Mouse (Mus musculus) small intestine, adult 2 months (tissue): ENCODE data around the gene Crebbp. TPM values are rescaled to one million over a fixed set of nuclear protein-coding genes. Genes with fewer than 3 reads are reported as not detected.

ENCODE experiments used
- H3K27ac ChIP-seq: fragments of 200-500 bp; 2 replicates; pipeline ENCODE4 v1.5.1; 2012; ENCODE audit warnings: low read depth, low read length, control low read depth, inconsistent platforms; ENCODE audit not compliant: insufficient read depth
- H3K27me3 ChIP-seq: fragments of 200-500 bp; 2 replicates; pipeline ENCODE4 v1.6.1; 2012; ENCODE audit warnings: mild to moderate bottlenecking, moderate library complexity, low read length, inconsistent platforms; ENCODE audit not compliant: control insufficient read depth, insufficient read depth
- H3K36me3 ChIP-seq: fragments of 200-500 bp; 2 replicates; pipeline ENCODE4 v1.6.1; 2012; ENCODE audit warnings: mild to moderate bottlenecking, low read length, control low read depth, inconsistent platforms; ENCODE audit not compliant: control insufficient read depth, insufficient read depth
- H3K4me1 ChIP-seq: fragments of 200-500 bp; 2 replicates; pipeline ENCODE4 v1.6.1; 2012; ENCODE audit warnings: low read length, inconsistent platforms, mixed read lengths; ENCODE audit not compliant: control insufficient read depth, insufficient read depth, insufficient read length
- H3K4me3 ChIP-seq: fragments of 200-500 bp; 2 replicates; pipeline ENCODE4 v1.5.1; 2012; ENCODE audit warnings: low read depth, mild to moderate bottlenecking, control low read depth, inconsistent platforms, low read length, moderate library complexity
- CTCF ChIP-seq: fragments of 200-500 bp; IDR thresholded peaks from 2 replicates; pipeline ENCODE4 v1.5.1; 2012; ENCODE audit warnings: low read depth, mild to moderate bottlenecking, control low read depth, inconsistent platforms, low read length, moderate library complexity, mixed read lengths; ENCODE audit not compliant: insufficient replicate concordance, insufficient read length; ENCODE audit errors: extremely low read depth
- POLR2A ChIP-seq: fragments of 200-500 bp; IDR thresholded peaks from 2 replicates; pipeline ENCODE4 v1.6.1; 2012; ENCODE audit warnings: low read depth, mild to moderate bottlenecking, control low read depth, inconsistent platforms, low read length, moderate library complexity
- WGBS: fragments of 180-500 bp; shearing (Covaris S2); methylation state at CpG from one replicate; pipeline ENCODE4 v1.1.7; 2018; 5-methylcytosine and 5-hydroxymethylcytosine counted together
- polyA plus RNA-seq: library from polyadenylated mRNA; depleted of rRNA; stranded (reverse); fragments of >200 nt; gene quantifications from 2 replicates; pipeline ENCODE4 v1.2.3, GENCODE M21; 2012

Crebbp gene
- polyA plus RNA-seq, 1 experiment: 39.3 TPM

GRCm38 (mm10) chr16:4199995-4200394 is 13.8 kb downstream of the Crebbp start:
- Histone ChIP-seq H3K27me3 (no peaks in the 10 kb centered on the region), H3K36me3 (no peaks in the 10 kb centered on the region), H3K4me1 (peaks cover 9% of the 10 kb centered on the region; the same call in 1 of the 2 replicates), H3K4me3 (no peak overlapping the region), H3K27ac (no peak overlapping the region)
- TF ChIP-seq CTCF (no peak), POLR2A (no peak)
- 12% methylated on average over 1 of the region's 1 CpGs for WGBS

DNA sequence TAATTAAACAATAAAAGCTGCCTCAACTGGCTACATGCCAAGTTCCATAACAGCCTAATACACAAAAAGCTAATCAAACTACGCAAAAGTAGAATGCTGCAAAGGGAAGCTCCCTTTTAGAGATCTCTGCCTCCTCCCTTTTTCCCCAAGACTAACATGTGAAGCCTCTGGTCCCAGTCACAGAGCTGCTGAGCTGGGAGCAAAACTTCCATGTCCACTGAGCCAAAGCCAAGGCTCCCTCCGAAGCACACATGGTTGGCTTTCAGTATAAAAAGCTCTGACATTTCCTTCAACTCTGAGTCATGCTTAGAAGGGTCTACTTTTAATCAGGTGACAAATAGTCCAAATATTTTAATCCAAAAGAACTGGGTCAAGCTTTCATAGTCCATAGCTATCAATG is 14.2 kb downstream of the Crebbp start:
- Histone ChIP-seq H3K4me1 (peaks cover 9% of the 10 kb centered on the region; the same call in 1 of the 2 replicates), H3K27ac (no peak overlapping the region), H3K36me3 (no peaks in the 10 kb centered on the region), H3K4me3 (no peak overlapping the region), H3K27me3 (no peaks in the 10 kb centered on the region)
- 23% methylated on average over 2 of the region's 2 CpGs for WGBS
- TF ChIP-seq CTCF (no peak), POLR2A (no peak)

DNA sequence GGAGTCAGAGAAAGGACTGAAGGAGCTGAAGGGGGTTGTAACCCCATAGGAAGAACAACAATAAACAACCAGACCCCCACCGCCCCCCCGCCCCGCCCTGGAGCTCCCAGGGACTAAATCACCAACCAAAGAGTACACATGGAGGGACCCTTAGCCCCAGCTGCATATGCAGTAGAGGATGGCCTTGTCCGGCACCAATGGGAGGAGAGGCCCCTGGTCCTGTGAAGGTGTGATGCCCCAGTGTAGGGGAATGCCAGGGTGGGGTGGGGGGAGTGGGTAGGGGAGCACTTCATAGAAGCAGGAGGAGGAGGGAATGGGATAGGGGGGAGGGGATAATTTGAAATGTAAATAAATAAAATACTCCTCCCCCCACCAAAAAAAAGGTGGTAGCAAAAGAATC is 15.8 kb downstream of the Crebbp start:
- H3K27me3 ChIP-seq: no peaks in the 10 kb centered on the region
- no peak overlapping the region for H3K4me3 ChIP-seq
- WGBS: 97% methylated on average over 4 of the region's 4 CpGs
- H3K27ac ChIP-seq: no peak overlapping the region
- no peaks in the 10 kb centered on the region for H3K36me3 ChIP-seq
- peaks cover 6% of the 10 kb centered on the region; the same call in 1 of the 2 replicates for H3K4me1 ChIP-seq
- no peak for TF ChIP-seq POLR2A
- TF ChIP-seq CTCF: no peak

GRCm38 (mm10) chr16:4190166-4190565 is 23.6 kb downstream of the Crebbp start:
- H3K27me3 ChIP-seq: no peaks in the 10 kb centered on the region
- 96% methylated on average over 1 of the region's 1 CpGs for WGBS

GRCm38 (mm10) chr16:4175134-4175533 is 38.7 kb downstream of the Crebbp start:
- WGBS: 87% methylated on average over 3 of the region's 3 CpGs
- Histone ChIP-seq H3K4me1 (no peaks in the 10 kb centered on the region), H3K27me3 (no peaks in the 10 kb centered on the region), H3K4me3 (no peak overlapping the region), H3K27ac (no peak overlapping the region), H3K36me3 (peaks cover 14% of the 10 kb centered on the region)
- no peak for TF ChIP-seq POLR2A
- no peak for TF ChIP-seq CTCF

More at GRCm38 (mm10) chr16:4190166-4190565, 23.6 kb downstream of the Crebbp start:
- TF ChIP-seq POLR2A: no peak
- no peak for TF ChIP-seq CTCF
- Histone ChIP-seq H3K27ac (no peak overlapping the region), H3K4me1 (no peaks in the 10 kb centered on the region), H3K4me3 (no peak overlapping the region), H3K36me3 (no peaks in the 10 kb centered on the region)

DNA sequence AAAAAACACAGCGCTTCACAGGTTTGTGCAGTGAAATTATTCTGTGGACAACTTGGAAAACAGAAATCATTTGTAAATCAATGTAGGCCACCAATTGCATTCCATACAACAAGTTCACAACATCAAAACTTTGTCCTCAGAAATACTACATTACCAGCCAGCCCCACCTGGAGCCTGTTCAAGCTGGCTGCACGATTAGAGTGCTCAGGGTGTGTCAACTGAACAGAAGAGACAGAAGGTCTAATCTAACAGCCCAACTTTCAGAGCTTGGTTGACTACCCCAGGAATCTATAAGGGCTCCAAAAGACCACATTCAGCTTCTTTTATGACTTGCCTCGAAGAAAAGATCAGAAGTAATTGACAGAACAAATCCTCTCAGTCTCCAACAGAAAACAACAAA is 44.3 kb downstream of the Crebbp start:
- no peaks in the 10 kb centered on the region for H3K4me1 ChIP-seq
- 55% methylated on average over 3 of the region's 3 CpGs for WGBS
- peaks cover 13% of the 10 kb centered on the region for H3K36me3 ChIP-seq
- no peak overlapping the region for H3K4me3 ChIP-seq
- no peak overlapping the region for H3K27ac ChIP-seq
- no peaks in the 10 kb centered on the region for H3K27me3 ChIP-seq
- TF ChIP-seq POLR2A (no peak), CTCF (no peak)

- Histone ChIP-seq H3K4me3 (no peak overlapping the region), H3K27me3 (no peaks in the 10 kb centered on the region), H3K27ac (no peak overlapping the region), H3K36me3 (peaks cover 13% of the 10 kb centered on the region), H3K4me1 (no peaks in the 10 kb centered on the region)
- WGBS: 100% methylated on average over 1 of the region's 1 CpGs
- no peak for TF ChIP-seq POLR2A
- no peak for TF ChIP-seq CTCF
These were observed 45.3 kb downstream of the Crebbp start for GRCm38 (mm10) chr16:4168476-4168875.

- TF ChIP-seq POLR2A (no peak), CTCF (no peak)
- Histone ChIP-seq H3K4me1 (no peaks in the 10 kb centered on the region), H3K4me3 (no peak overlapping the region), H3K27ac (no peak overlapping the region), H3K27me3 (no peaks in the 10 kb centered on the region), H3K36me3 (no peaks in the 10 kb centered on the region)
These were observed 52.9 kb downstream of the Crebbp start for GRCm38 (mm10) chr16:4160898-4161247.
